Mouse (Mus musculus) frontal cortex, adult (tissue): Measurements from ENCODE around the gene Klhl7.

ENCODE experiments used
- ATAC-seq: cut with Nextera tagmentation; 2 replicates; pipeline ENCODE4 v1.9.2; 2017; ENCODE audit warnings: mild to moderate bottlenecking, moderate library complexity, mixed read lengths; ENCODE audit not compliant: low TSS enrichment

Gene Klhl7

GRCm38 (mm10) chr5:24100106-24100809 lies at the start of gene Klhl7:
Gene Klhl7 (plus strand): TSS chr5:24100605.
- peak; percentile 85 for ATAC-seq

- no peak for ATAC-seq
These were observed 48.4 kb upstream of the Klhl7 start for GRCm38 (mm10) chr5:24051755-24052675.

GRCm38 (mm10) chr5:24053245-24054190 lies 46.9 kb upstream of the Klhl7 start:
- no peak for ATAC-seq

- no peak for ATAC-seq
These were observed 46.0 kb upstream of the Klhl7 start for GRCm38 (mm10) chr5:24054382-24054781.

GRCm38 (mm10) chr5:24056865-24057264 lies 43.5 kb upstream of the Klhl7 start:
- ATAC-seq: no peak

- ATAC-seq: no peak
These were observed 42.8 kb upstream of the Klhl7 start for GRCm38 (mm10) chr5:24057592-24057991.

- no peak for ATAC-seq
These were observed 39.5 kb upstream of the Klhl7 start for GRCm38 (mm10) chr5:24060949-24061348.

GRCm38 (mm10) chr5:24063034-24063433 lies 37.4 kb upstream of the Klhl7 start:
- ATAC-seq: no peak

GRCm38 (mm10) chr5:24063545-24063944 lies 36.9 kb upstream of the Klhl7 start:
- no peak for ATAC-seq

GRCm38 (mm10) chr5:24068955-24069354 lies 31.4 kb upstream of the Klhl7 start:
- ATAC-seq: no peak

GRCm38 (mm10) chr5:24072031-24072430 lies 28.4 kb upstream of the Klhl7 start:
- ATAC-seq: no peak

- ATAC-seq: peak; percentile 98
These were observed 23.3 kb upstream of the Klhl7 start for GRCm38 (mm10) chr5:24076986-24077718.

- ATAC-seq: no peak
These were observed 22.6 kb upstream of the Klhl7 start for GRCm38 (mm10) chr5:24077739-24078306.

GRCm38 (mm10) chr5:24078420-24079179 lies 21.8 kb upstream of the Klhl7 start:
- ATAC-seq: no peak

- ATAC-seq: 0 out of 2 replicates have a peak, but pooled peaks have one; percentile 10
These were observed 19.6 kb upstream of the Klhl7 start for GRCm38 (mm10) chr5:24080826-24081225.

- no peak for ATAC-seq
These were observed 15.6 kb upstream of the Klhl7 start for GRCm38 (mm10) chr5:24084835-24085234.

GRCm38 (mm10) chr5:24086241-24086640 lies 14.2 kb upstream of the Klhl7 start:
- ATAC-seq: no peak

GRCm38 (mm10) chr5:24086865-24087264 lies 13.5 kb upstream of the Klhl7 start:
- ATAC-seq: no peak

- ATAC-seq: no peak
These were observed 12.0 kb upstream of the Klhl7 start for GRCm38 (mm10) chr5:24088451-24088850.

GRCm38 (mm10) chr5:24092496-24092895 lies 7.9 kb upstream of the Klhl7 start:
- peak; percentile 55; the same call in 1 of the 2 replicates for ATAC-seq
